Mouse (Mus musculus) lung, postnatal 4 days (tissue): ENCODE measurements around the gene Gucy1a1.
A peak's percentile ranks its signal among the peaks of the same experiment; 100 is the strongest.

Source experiments
- DNase-seq, 2 experiments: peaks; one replicate each; pipeline ENCODE4 v3.0.0; 2021

The Gucy1a1 gene

GRCm38 (mm10) chr3:82073741-82074181 is 71.8 kb downstream of the Gucy1a1 start:
- DNase-seq = peak; percentile 72 to 88

- no peak for DNase-seq
Measured at GRCm38 (mm10) chr3:82067830-82068229, 77.8 kb downstream of the Gucy1a1 start.

- no peak for DNase-seq
Measured at GRCm38 (mm10) chr3:82061402-82062180, 84.0 kb downstream of the Gucy1a1 start.

GRCm38 (mm10) chr3:82057201-82057600 is 88.4 kb downstream of the Gucy1a1 start:
- DNase-seq = peak; percentile 62 to 81

GRCm38 (mm10) chr3:82054283-82054974 is 91.2 kb downstream of the Gucy1a1 start:
- DNase-seq = peak; percentile 14 to 48

- DNase-seq = no peak
Measured at GRCm38 (mm10) chr3:82052029-82052428, 93.6 kb downstream of the Gucy1a1 start.

GRCm38 (mm10) chr3:82051468-82051867 is 94.1 kb downstream of the Gucy1a1 start:
- DNase-seq = no peak

- DNase-seq = peak; percentile 31 to 35
Measured at GRCm38 (mm10) chr3:82048681-82049080, 96.9 kb downstream of the Gucy1a1 start.

- no peak for DNase-seq
Measured at GRCm38 (mm10) chr3:82048078-82048477, 97.5 kb downstream of the Gucy1a1 start.

GRCm38 (mm10) chr3:82047100-82047753 is 98.4 kb downstream of the Gucy1a1 start:
- DNase-seq = peak; percentile 46 to 54

GRCm38 (mm10) chr3:82046087-82046486 is 99.5 kb downstream of the Gucy1a1 start:
- DNase-seq = no peak

GRCm38 (mm10) chr3:82044902-82045301 is 100.7 kb downstream of the Gucy1a1 start:
- peak in 1 of 2 experiments; percentile 34 for DNase-seq

- DNase-seq = no peak
Measured at GRCm38 (mm10) chr3:82043676-82044075, 101.9 kb downstream of the Gucy1a1 start.
